Mouse (Mus musculus) neutrophil, adult 59 days (primary cell): ENCODE measurements around the gene Bcl9l. TPM values are rescaled to one million over a fixed set of nuclear protein-coding genes. Genes with fewer than 3 reads are reported as not detected.

Experiments
- total RNA-seq, 2 experiments: library from RNA; stranded (reverse); gene quantifications; 1 replicate in 1 of 2; 2 replicates in 1 of 2; pipeline ENCODE4 v1.2.4; 2023

Bcl9l gene
- total RNA-seq: 10 to 100 TPM in 1 of 2 experiments, 1 to 10 TPM in 1; 6.9 to 10.2 TPM

DNA sequence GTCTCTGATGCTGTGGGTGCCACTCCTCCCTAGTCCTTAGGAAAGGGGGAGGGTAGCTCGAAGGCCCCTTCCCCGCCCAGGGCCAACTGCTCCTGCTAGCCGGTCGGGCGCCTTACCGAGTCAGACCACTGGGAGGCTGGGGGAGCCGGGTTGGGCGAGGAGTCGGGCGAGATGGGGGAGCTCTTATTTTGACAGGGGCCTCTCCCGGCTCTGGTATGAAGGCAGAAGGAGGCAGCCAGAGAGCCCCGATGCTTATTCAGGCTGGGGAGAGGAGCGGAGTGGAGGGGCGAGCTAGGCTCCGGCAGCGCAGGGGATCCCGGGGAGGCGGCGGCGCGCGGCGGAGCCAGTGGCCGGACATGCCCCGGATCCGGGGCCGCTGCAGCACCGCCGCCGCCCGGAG is at the start of gene Bcl9l:
TSS of gene Bcl9l (plus strand) at position 274 of the 400 bp plus-strand sequence.

DNA sequence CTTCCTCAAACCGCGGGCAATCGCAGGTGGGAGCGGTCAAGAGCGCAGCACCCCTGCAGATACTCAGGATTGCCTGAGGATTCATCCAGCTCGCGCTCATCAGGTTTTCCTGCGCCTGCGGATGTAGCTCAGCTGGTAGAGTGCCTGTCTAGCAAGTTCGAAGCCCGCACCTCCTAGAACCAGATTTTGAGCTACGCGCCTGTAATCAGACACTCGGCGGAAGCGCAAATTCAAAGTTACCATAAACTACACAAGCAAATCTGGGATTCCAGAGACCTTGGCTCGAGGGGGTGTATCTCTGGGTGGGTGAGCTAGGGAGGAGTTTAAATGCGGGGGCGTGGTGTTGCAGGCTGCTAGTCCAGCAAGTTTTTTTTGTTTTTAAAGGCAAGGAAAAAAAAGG is 41.7 kb upstream of the Bcl9l start, which contains the start of gene Foxr1:
TSS of gene Foxr1 (minus strand) at position 176 of the 400 bp plus-strand sequence.

DNA sequence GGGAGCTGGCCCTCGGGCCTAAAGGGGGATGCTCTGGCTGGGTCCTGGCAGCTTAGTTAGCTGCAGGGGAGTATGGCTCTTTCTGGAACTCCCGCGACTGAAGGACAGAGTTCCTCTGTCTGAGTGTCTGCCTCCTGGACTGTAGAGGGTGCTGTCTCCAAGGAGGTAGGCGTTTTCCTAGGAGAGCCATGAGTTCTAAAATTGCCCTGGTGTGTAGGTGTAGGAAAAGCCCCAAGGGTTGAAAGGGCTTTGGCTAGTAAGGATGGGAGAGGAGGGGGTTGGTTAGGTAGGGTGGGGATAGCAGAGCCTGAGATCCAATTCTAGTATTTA is 27.8 kb upstream of the Bcl9l start, which contains the start of gene Upk2:
TSS of gene Upk2 (minus strand) at position 86 of the 330 bp plus-strand sequence.

Other genes starting within 250 kb of the Bcl9l start
- 100 to 1,000 TPM; 215 to 217 TPM for gene Cbl, start 248.8 kb upstream of the Bcl9l start, total RNA-seq
- gene Ccdc153, start 242.1 kb upstream of the Bcl9l start, total RNA-seq: not detected
- 1 to 10 TPM; 1.6 TPM for gene Pdzd3, start 231.4 kb upstream of the Bcl9l start, total RNA-seq
- gene Nlrx1, start 214.2 kb upstream of the Bcl9l start, total RNA-seq: 10 to 100 TPM; 61.4 to 69.3 TPM
- 1 to 10 TPM; 3.7 to 9.7 TPM for gene Abcg4, start 194.2 kb upstream of the Bcl9l start, total RNA-seq
- gene Hinfp, start 177.2 kb upstream of the Bcl9l start, total RNA-seq: 10 to 100 TPM; 35.6 to 40.8 TPM
- gene C2cd2l, start 162.5 kb upstream of the Bcl9l start, total RNA-seq: 10 to 100 TPM; 21.6 to 23.7 TPM
- gene Dpagt1, start 156.8 kb upstream of the Bcl9l start, total RNA-seq: 10 to 100 TPM; 13.9 to 15.2 TPM
- gene H2afx, start 148.1 kb upstream of the Bcl9l start, total RNA-seq: 100 to 1,000 TPM; 273 to 278 TPM
- 10 to 100 TPM; 43.9 to 66.5 TPM for gene Hmbs, start 138.6 kb upstream of the Bcl9l start, total RNA-seq
- gene Vps11, start 121.2 kb upstream of the Bcl9l start, total RNA-seq: 10 to 100 TPM; 37.1 to 37.2 TPM
- 10 to 100 TPM; 50.6 to 54.5 TPM for gene Hyou1, start 103.3 kb upstream of the Bcl9l start, total RNA-seq
- 10 to 100 TPM; 12.4 to 13.7 TPM for gene Slc37a4, start 86.0 kb upstream of the Bcl9l start, total RNA-seq
- gene Rps25, start 75.7 kb upstream of the Bcl9l start, total RNA-seq: 1,000 to 10,000 TPM in 1 of 2 experiments, 100 to 1,000 TPM in 1; 988 to 1,162 TPM
- 10 to 100 TPM; 50.5 to 53.9 TPM for gene Trappc4, start 75.2 kb upstream of the Bcl9l start, total RNA-seq
- gene Ccdc84, start 64.3 kb upstream of the Bcl9l start, total RNA-seq: 10 to 100 TPM; 23.0 to 26.9 TPM
- not detected for gene Foxr1, start 41.7 kb upstream of the Bcl9l start, total RNA-seq
- not detected for gene Upk2, start 27.8 kb upstream of the Bcl9l start, total RNA-seq
- under 1 TPM; 0.24 to 0.42 TPM for gene Cxcr5, start 79.1 kb downstream of the Bcl9l start, total RNA-seq
- gene Ddx6, start 122.1 kb downstream of the Bcl9l start, total RNA-seq: 100 to 1,000 TPM; 114 to 116 TPM
- not detected for gene Treh, start 190.4 kb downstream of the Bcl9l start, total RNA-seq